Mouse (Mus musculus) liver, embryonic 12.5 days (tissue): ENCODE measurements around the gene Gm9999. TPM values are rescaled to one million over a fixed set of nuclear protein-coding genes. Genes with fewer than 3 reads are reported as not detected.
"Not testable (repeated sequence)": the region's sequence is repeated elsewhere in the genome, so short reads cannot be mapped to it uniquely, and the experiment has no call there.

Experiments
- ATAC-seq: fragments of 200-750 bp; cut with Nextera tagmentation; 2 replicates; pipeline ENCODE4 v1.8.0; 2017; ENCODE audit warnings: moderate number of reproducible peaks, mild to moderate bottlenecking, moderate library complexity
- H3K27ac ChIP-seq: fragments of 300-500 bp; sonication (generic); 2 replicates; pipeline ENCODE4 v1.5.1; 2016; ENCODE audit warnings: mild to moderate bottlenecking
- H3K27me3 ChIP-seq: fragments of 300-500 bp; sonication (generic); replicated peaks from 2 replicates; pipeline ENCODE4 v1.6.1; 2016; ENCODE audit warnings: mild to moderate bottlenecking, moderate library complexity
- H3K36me3 ChIP-seq: fragments of 300-500 bp; sonication (generic); 2 replicates; pipeline ENCODE4 v1.6.1; 2016; ENCODE audit warnings: mild to moderate bottlenecking, moderate library complexity
- H3K4me1 ChIP-seq: fragments of 300-500 bp; sonication (generic); 2 replicates; pipeline ENCODE4 v1.6.1; 2016
- H3K4me2 ChIP-seq: fragments of 300-500 bp; sonication (generic); 2 replicates; pipeline ENCODE4 v1.6.1; 2016; ENCODE audit warnings: mild to moderate bottlenecking, moderate library complexity
- H3K4me3 ChIP-seq: fragments of 300-500 bp; sonication (generic); 2 replicates; pipeline ENCODE4 v1.5.1; 2016; ENCODE audit warnings: mild to moderate bottlenecking, moderate library complexity
- H3K9ac ChIP-seq: fragments of 300-500 bp; sonication (generic); 2 replicates; pipeline ENCODE4 v1.6.1; 2016; ENCODE audit warnings: mild to moderate bottlenecking, moderate library complexity
- H3K9me3 ChIP-seq: fragments of 300-500 bp; sonication (generic); replicated peaks from 2 replicates; pipeline ENCODE4 v1.6.1; 2016; ENCODE audit warnings: mild to moderate bottlenecking, moderate library complexity
- WGBS: fragments of 180-500 bp; shearing (Covaris S2); methylation state at CpG from one replicate; pipeline ENCODE4 v1.1.7; 2016; ENCODE audit not compliant: insufficient replicate concordance; 5-methylcytosine and 5-hydroxymethylcytosine counted together
- polyA plus RNA-seq: library from polyadenylated mRNA; unstranded; fragments of >200 nt; fragmentation: Nextera tagmentation; extraction: Ambion mirVana; gene quantifications from 2 replicates; pipeline ENCODE4 v1.2.1, GENCODE M21; 2016

Gene Gm9999
- polyA plus RNA-seq, 1 experiment from 2014 or later, result not detected

DNA sequence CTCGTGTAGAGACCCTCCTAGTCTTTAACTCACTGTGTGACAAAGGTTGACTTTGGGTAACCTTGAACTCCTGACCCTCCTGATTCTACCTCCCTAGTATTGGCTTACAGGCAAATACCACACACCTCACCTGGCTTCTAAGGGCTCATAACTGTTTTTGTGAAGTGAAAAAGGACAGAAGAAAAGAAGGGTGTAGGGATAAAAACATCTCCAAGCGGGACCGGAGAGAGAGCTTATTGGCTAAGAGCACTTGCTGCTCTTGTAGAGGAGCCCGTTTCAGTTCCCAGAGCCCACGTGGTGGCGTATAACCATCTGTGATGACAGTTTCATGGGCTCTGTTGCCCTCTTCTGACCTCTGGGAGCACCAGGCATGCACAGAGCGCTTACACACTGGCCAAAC lies 33.8 kb downstream of the Gm9999 start:
- Histone ChIP-seq H3K9me3 (no peaks in the 10 kb centered on the region), H3K27me3 (0 out of 2 replicates have a peak, but pooled peaks cover 6% of the 10 kb centered on the region), H3K27ac (no peak overlapping the region), H3K4me2 (no peak overlapping the region), H3K4me3 (no peak overlapping the region), H3K36me3 (no peaks in the 10 kb centered on the region), H3K9ac (no peak overlapping the region), H3K4me1 (peaks cover 45% of the 10 kb centered on the region)
- ATAC-seq, result no peak
- 72% methylated on average over 7 of the region's 7 CpGs for WGBS

GRCm38 (mm10) chr7:47019641-47020040 lies 36.3 kb downstream of the Gm9999 start:
- Histone ChIP-seq H3K4me2 (no peak overlapping the region), H3K9me3 (no peaks in the 10 kb centered on the region), H3K4me3 (no peak overlapping the region), H3K4me1 (peaks cover 22% of the 10 kb centered on the region), H3K27me3 (peaks cover 13% of the 10 kb centered on the region; the same call in 1 of the 2 replicates), H3K9ac (no peak overlapping the region), H3K36me3 (no peaks in the 10 kb centered on the region), H3K27ac (no peak overlapping the region)
- no peak for ATAC-seq
- WGBS, result 64% methylated on average over 5 of the region's 5 CpGs

DNA sequence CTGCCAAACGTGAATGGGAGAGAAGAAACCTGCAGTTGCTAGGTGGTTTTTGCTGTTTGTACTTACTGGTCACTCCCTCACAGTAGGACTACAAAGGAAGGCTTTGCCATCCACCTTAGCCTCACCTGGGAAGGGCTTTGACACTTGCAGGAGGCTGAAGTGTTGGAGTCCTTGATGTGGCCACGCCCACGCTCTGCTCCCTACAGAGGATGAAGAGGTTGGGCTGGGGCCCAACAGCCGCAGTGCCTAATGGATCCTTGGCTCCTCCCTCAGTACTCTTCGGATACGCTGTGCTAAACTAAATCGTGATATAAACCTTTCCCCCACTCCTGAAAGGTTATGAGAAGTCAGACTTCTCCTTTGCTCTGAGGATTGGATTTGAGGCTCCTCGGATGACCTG lies 37.6 kb downstream of the Gm9999 start:
- Histone ChIP-seq H3K36me3 (no peaks in the 10 kb centered on the region), H3K9me3 (no peaks in the 10 kb centered on the region), H3K27ac (no peak overlapping the region), H3K27me3 (peaks cover 13% of the 10 kb centered on the region; the same call in 1 of the 2 replicates), H3K4me2 (no peak overlapping the region), H3K4me3 (no peak overlapping the region), H3K9ac (no peak overlapping the region), H3K4me1 (peaks cover 9% of the 10 kb centered on the region)
- WGBS, result 21% methylated on average over 8 of the region's 8 CpGs
- ATAC-seq, result no peak

DNA sequence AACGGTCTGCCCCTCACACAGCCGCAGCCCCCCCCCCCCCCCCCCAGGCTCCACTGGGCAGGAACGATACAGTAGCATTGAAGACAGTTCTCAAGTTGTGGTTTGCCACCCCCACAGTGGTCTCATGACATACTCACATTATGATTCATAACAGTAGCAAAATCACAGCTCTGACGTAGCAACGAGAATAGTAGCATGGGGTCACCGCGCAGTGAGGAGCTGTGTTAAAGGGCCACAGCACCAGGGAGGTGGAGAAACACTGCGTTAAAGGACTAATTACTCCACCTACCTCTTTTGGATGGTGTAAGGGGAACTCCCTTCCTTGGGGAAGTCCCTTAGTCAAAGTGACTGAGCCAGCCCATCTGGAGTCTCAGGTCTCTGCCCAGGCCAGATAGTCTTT lies 39.1 kb downstream of the Gm9999 start:
- no peak for ATAC-seq
- no peak overlapping the region for H3K4me2 ChIP-seq

GRCm38 (mm10) chr7:47023530-47023929 lies 40.1 kb downstream of the Gm9999 start:
- no peak for ATAC-seq
- Histone ChIP-seq H3K27me3 (peaks cover 13% of the 10 kb centered on the region; the same call in 1 of the 2 replicates), H3K4me3 (no peak overlapping the region), H3K36me3 (no peaks in the 10 kb centered on the region), H3K4me2 (no peak overlapping the region), H3K9ac (no peak overlapping the region), H3K9me3 (no peaks in the 10 kb centered on the region), H3K27ac (no peak overlapping the region), H3K4me1 (no peaks in the 10 kb centered on the region)
- WGBS, result 6% methylated on average over 6 of the region's 6 CpGs

More for the DNA sequence above, 39.1 kb downstream of the Gm9999 start:
- H3K9ac ChIP-seq, result no peak overlapping the region
- H3K9me3 ChIP-seq, result no peaks in the 10 kb centered on the region
- WGBS, result 36% methylated on average over 8 of the region's 8 CpGs
- H3K4me3 ChIP-seq, result no peak overlapping the region
- H3K27ac ChIP-seq, result no peak overlapping the region
- no peaks in the 10 kb centered on the region for H3K4me1 ChIP-seq
- H3K36me3 ChIP-seq, result no peaks in the 10 kb centered on the region
- peaks cover 13% of the 10 kb centered on the region; the same call in 1 of the 2 replicates for H3K27me3 ChIP-seq

GRCm38 (mm10) chr7:47024454-47024853 lies 41.1 kb downstream of the Gm9999 start:
- H3K4me1 ChIP-seq, result no peaks in the 10 kb centered on the region
- ATAC-seq, result no peak
- H3K27me3 ChIP-seq, result peaks cover 13% of the 10 kb centered on the region; the same call in 1 of the 2 replicates
- no peaks in the 10 kb centered on the region for H3K36me3 ChIP-seq
- no peak overlapping the region for H3K4me3 ChIP-seq
- H3K27ac ChIP-seq, result no peak overlapping the region
- H3K9ac ChIP-seq, result no peak overlapping the region
- 78% methylated on average over 7 of the region's 7 CpGs for WGBS
- no peak overlapping the region for H3K4me2 ChIP-seq
- H3K9me3 ChIP-seq, result no peaks in the 10 kb centered on the region

DNA sequence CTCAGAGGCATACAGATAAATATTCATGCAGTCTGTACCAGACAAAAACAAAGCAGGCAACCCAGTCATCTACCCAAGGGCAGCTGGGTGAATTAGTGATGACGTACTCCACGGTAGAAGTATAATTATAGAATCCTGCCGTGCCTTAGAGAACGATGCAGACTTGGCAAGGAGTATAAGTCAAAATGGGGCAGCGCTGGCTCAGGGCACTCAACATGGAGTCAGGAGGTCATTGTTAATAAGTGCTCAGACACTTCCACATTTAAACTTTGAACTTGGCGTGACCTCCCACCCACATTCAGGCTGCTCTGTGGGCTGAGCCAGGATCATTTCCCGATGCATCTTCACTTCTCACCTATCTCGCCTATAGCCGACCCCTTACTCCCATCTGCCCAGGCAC lies 42.0 kb downstream of the Gm9999 start:
- 69% methylated on average over 9 of the region's 9 CpGs for WGBS
- no peaks in the 10 kb centered on the region for H3K4me1 ChIP-seq
- ATAC-seq, result no peak
- no peak overlapping the region for H3K27ac ChIP-seq
- no peak overlapping the region for H3K4me3 ChIP-seq
- no peak overlapping the region for H3K9ac ChIP-seq
- peaks cover 13% of the 10 kb centered on the region; the same call in 1 of the 2 replicates for H3K27me3 ChIP-seq
- no peaks in the 10 kb centered on the region for H3K9me3 ChIP-seq
- no peak overlapping the region for H3K4me2 ChIP-seq
- H3K36me3 ChIP-seq, result no peaks in the 10 kb centered on the region

DNA sequence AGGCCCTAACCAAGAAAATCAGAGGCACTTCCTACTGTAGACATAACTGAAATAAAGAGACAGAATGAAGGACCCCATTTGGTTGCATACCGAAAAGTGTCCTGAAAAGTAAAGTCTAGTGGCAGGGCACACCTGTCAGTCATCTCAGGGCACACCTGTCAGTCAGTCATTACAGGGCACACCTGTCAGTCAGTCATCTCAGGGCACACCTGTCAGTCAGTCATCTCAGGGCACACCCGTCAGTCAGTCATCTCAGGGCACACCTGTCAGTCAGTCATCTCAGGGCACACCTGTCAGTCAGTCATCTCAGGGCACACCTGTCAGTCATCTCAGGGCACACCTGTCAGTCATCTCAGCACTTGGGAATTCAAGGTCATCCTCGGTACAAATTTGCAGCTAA lies 43.5 kb downstream of the Gm9999 start:
- not testable (repeated sequence) for H3K4me3 ChIP-seq, H3K27me3 ChIP-seq, H3K4me1 ChIP-seq, H3K27ac ChIP-seq, H3K4me2 ChIP-seq, H3K36me3 ChIP-seq, ATAC-seq, H3K9me3 ChIP-seq, H3K9ac ChIP-seq
- WGBS, result 54% methylated on average over 3 of the region's 3 CpGs

GRCm38 (mm10) chr7:47027520-47027919 lies 44.1 kb downstream of the Gm9999 start:
- ATAC-seq, result no peak
- 85% methylated on average over 1 of the region's 1 CpGs for WGBS
- no peak overlapping the region for H3K4me2 ChIP-seq
- no peaks in the 10 kb centered on the region for H3K36me3 ChIP-seq
- no peak overlapping the region for H3K27ac ChIP-seq
- H3K4me1 ChIP-seq, result no peaks in the 10 kb centered on the region
- no peak overlapping the region for H3K9ac ChIP-seq
- H3K27me3 ChIP-seq, result peaks cover 5% of the 10 kb centered on the region; the same call in 1 of the 2 replicates
- H3K9me3 ChIP-seq, result no peaks in the 10 kb centered on the region
- no peak overlapping the region for H3K4me3 ChIP-seq

DNA sequence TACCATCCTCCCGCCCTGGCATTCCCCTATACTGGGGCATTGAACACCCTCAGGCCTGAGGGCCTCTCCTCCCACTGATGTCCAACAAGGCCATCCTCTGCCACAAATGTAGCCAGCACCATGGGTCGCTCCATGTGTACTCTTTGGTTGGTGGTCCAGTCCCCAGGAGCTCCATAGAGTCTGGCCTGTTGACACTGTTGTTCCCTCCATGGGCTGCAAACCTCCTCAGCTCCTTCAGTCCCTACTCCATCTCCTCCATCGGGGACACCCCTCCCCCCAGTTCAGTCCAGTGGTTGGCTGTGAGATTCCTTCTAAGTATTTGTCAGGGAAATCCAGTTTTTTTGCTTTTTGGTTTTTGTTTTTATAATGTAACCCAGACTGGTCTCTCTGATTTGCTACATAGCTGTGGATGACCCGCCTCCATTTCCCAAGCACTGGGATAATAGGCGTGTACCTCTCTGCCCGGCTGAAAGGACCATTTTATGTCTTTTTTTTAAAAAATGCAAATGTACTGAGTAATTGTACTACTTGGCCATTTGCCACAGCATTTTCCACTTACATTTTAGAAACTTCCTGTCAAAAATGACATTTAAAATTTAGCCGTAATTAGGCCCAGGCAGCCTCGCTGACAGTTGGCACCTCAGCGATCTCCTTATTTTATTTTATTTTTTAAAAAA lies 47.3 kb downstream of the Gm9999 start:
- no peak overlapping the region for H3K9ac ChIP-seq
- ATAC-seq, result no peak
- no peaks in the 10 kb centered on the region for H3K27me3 ChIP-seq
- no peak overlapping the region for H3K4me2 ChIP-seq
- WGBS, result 75% methylated on average over 9 of the region's 9 CpGs
- no peak overlapping the region for H3K27ac ChIP-seq
- no peaks in the 10 kb centered on the region for H3K4me1 ChIP-seq
- no peak overlapping the region for H3K4me3 ChIP-seq
- H3K36me3 ChIP-seq, result no peaks in the 10 kb centered on the region
- no peaks in the 10 kb centered on the region for H3K9me3 ChIP-seq

- no peaks in the 10 kb centered on the region for H3K4me1 ChIP-seq
- no peak overlapping the region for H3K9ac ChIP-seq
- no peaks in the 10 kb centered on the region for H3K36me3 ChIP-seq
- 64% methylated on average over 4 of the region's 4 CpGs for WGBS
- no peaks in the 10 kb centered on the region for H3K9me3 ChIP-seq
- H3K27me3 ChIP-seq, result no peaks in the 10 kb centered on the region
- H3K27ac ChIP-seq, result no peak overlapping the region
- no peak overlapping the region for H3K4me3 ChIP-seq
- no peak for ATAC-seq
- no peak overlapping the region for H3K4me2 ChIP-seq
These were observed 48.0 kb downstream of the Gm9999 start for GRCm38 (mm10) chr7:47031371-47031770.

DNA sequence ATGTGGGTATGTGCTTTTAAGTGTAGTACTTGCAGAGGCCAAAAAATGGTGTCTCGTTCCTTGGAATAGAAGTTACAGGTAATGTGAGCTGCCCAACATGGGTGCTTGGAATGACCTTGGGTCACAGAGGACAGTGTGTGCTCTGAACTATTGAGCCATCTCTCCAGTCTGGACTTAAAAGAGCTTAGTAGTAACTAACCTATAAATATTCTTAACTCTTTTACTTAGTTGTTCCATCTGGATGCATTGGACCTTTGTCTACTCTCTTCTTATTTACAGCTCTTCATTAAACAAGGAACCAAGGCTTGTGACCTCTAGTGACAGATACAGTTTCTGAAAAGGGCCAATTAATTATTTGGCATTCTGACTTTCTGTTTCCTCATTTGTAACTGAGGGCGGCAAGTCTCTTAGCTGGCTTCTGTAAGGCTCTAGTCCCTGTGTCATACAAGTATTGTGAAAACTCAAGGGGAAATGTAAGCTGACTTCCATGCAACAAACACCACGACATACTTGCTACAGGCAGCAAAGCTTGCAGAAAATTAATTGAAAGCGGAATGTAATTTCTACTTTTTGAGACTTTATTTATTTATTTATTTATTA lies 51.5 kb downstream of the Gm9999 start:
- no peaks in the 10 kb centered on the region for H3K27me3 ChIP-seq
- no peaks in the 10 kb centered on the region for H3K36me3 ChIP-seq
- H3K9me3 ChIP-seq, result no peaks in the 10 kb centered on the region
- WGBS, result 73% methylated on average over 4 of the region's 4 CpGs
- H3K27ac ChIP-seq, result no peak overlapping the region
- ATAC-seq, result no peak
- no peak overlapping the region for H3K4me3 ChIP-seq
- H3K9ac ChIP-seq, result no peak overlapping the region
- no peaks in the 10 kb centered on the region for H3K4me1 ChIP-seq
- no peak overlapping the region for H3K4me2 ChIP-seq
